Mouse (Mus musculus): ENCODE measurements around the gene Mpp3.

Mpp3 gene

DNA sequence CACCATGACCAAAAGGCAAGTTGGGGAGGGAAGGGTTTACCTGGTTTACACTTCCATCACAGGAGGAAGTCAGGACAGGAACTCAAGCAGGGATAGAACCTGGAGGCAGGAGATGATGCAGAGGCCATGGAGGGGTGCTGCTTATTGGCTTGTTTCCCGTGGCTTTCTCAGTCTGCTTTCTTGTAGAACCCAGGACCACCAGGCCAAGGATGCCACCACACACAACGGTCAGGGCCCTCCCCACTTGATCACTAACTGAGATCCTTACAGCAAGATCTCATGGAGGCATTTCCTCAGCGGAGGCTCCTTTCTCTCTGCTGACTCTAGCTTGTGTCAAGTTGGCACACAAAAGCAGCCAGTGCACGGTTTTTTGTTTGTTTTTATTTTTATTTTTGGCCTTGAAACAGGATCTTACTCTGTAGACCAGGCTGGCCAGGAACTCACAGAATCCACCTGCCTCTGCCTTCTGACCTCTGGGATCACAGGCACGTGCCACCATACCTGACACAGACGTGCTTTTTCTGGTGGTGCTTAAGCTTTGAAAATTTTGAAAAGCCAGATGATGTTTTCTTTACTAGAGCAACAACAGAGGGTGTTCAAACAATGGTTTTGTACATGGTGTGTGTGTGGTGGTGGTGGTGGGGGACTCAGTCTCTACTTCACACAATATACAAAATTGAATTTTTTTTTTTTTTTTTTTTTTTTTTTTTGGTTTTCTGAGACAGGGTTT is at the start of gene Mpp3:
Mpp3 (minus strand) TSS at position 375 of the 730 bp plus-strand sequence.
- in situ Hi-C loops (cut with MseI, MboI), result no loop called here

DNA sequence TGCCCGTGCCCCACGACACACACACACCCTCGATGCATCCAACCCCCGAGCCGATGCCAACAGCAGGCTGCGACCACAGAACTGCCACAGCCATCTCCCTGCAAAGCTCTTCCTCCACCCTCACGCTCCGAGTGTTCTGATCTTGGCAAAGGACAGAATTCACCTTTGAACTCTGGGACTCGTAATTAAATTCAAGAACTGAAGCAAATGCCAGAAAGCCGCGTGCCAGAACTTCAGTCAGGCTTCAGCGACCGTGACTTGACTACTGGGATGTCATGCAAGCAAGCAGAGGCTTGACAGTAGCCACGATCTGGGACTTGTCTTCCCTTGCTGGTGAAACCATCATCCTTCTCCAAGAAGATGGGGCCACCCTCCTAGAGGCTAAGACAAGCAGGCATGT is 45.5 kb upstream of the Mpp3 start:
- in situ Hi-C loops (cut with MseI, MboI), result no loop called here

DNA sequence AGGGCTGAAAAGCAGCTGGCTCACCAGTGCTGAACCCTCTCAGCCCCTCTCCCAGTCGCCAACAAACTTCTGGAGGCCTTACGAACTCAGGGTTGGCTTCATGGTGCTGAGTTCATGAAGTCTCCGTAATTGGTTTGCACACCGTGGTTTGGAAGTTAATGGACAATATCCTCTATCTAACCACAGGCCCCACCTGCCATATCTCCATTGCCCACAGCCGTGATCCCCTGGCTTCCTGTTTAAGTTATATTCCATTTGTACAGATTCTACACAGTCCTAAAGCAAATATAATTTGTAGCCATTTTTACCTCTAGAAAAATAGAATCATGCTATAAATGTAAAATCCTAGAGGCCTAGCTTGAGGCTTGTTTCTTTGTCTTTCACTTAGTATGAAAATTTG is 44.5 kb upstream of the Mpp3 start:
- in situ Hi-C loops (cut with MseI, MboI), result no loop called here

DNA sequence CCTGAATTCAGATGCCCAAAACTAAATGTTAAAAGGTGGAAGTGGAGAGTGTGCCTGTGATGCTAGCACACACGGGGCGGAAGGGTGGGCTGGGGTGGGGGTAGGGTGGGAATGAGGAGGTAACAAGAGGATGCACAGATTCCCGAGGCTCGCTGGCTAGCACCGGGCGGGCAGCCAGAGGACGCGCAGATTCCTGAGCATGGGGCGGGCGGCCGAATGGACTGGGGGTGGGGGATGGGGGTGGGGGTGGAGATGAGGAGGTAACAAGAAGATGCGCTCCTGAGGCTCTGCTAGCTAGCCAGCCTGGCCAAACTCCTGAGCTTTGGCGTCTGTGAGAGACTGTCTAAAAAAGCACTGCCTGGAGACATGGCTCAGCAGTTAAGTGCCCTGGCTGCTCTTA is 42.2 kb upstream of the Mpp3 start:
- in situ Hi-C loops (cut with MseI, MboI), result no loop called here

DNA sequence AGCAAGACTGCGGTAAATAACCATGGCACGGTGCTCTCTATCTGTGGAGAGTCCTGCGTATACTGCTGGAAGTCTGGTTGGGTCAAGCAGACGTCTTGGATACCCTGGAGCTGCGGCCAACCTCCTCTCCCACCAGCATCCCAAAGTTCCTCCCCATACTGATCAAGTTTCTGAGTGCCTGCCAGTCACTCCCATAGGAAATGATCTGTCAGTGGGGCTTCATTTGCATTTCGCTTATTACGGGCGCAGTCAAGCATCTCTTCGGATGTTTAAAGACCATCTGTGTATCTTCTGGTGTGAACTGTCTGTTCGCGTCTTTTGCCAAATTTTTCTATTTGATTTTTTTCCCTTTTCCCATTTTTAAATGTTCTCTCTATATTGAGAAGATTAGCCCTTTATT is 41.4 kb upstream of the Mpp3 start:
- in situ Hi-C loops (cut with MseI, MboI), result loop anchor here in 1 of 2 experiments (10.0 kb wide), 1 partner anchor 65 kb away; no protein-coding TSS in a partner anchor

DNA sequence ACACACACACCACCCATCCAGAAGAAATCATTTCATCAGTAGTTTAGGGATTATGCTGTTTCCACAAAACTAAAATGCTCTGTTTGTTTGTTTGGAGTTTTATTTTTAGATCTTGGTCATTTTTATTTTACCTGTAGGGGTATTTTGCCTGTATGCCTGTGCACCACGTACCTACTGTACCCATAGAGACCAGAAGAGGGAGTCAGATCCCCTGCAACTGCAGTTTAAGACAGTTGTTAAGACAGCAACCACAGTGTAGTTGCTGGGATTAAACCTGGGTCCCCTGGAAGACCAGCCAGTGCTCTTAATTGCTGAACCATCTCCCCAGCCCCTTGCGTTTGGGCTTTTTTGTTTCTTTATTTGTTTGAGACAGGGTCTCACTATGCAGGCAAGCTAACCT is 40.7 kb upstream of the Mpp3 start:
- in situ Hi-C loops (cut with MseI, MboI), result loop anchor here in 1 of 2 experiments (10.0 kb wide), 1 partner anchor 66 kb away; no protein-coding TSS in a partner anchor

DNA sequence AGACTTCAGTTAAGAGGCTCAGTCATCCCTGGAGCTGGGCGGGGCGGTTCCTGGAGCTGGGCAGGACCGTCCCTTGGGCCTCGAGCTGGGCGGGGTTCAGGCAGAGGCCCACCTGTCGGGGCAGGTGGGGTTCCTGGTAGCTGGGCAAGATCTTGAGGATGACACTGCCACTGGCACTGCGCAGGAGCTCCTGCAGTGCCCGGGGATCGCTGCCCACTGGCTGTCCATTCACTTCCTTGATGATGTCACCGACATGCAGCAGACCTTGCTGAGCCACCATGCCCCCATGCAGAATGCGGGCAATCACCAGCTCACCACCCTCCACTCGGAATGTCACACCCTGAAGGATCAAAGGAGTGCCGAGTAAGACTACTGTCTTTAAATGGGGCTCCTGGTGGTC is 34.8 kb upstream of the Mpp3 start:
- in situ Hi-C loops (cut with MseI, MboI), result loop anchor here (5.0 to 10.0 kb wide), 2 partner anchors 72 to 74 kb away; no protein-coding TSS in a partner anchor

DNA sequence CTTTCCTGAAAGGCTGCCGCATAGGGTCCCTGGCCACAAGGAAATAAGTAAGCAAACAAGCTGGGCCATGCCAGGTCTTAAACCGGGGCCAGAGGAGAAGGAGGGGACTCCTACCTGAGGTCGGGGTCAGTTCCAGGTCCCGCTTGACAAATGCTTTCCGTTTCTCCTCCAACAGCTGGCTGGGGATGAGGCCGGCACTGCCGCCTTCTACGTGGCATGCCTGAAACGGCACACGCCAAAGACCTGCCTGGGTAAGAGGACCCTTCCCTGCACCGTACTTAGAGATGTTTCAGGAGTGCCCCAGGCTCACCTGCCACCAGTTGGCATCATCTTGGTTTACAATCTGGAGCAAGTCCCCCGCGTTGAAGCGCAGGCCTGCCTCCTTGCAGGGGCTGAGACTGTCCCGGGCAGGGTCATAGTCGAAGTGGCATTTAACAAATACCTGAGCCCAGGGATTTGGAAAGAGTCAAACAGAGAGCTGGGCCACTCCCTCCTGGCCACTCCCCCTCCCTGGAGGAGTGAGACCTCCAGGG is 33.7 kb upstream of the Mpp3 start:
- in situ Hi-C loops (cut with MseI, MboI), result loop anchor here (5.0 to 10.0 kb wide), 2 partner anchors 73 to 75 kb away; no protein-coding TSS in a partner anchor

DNA sequence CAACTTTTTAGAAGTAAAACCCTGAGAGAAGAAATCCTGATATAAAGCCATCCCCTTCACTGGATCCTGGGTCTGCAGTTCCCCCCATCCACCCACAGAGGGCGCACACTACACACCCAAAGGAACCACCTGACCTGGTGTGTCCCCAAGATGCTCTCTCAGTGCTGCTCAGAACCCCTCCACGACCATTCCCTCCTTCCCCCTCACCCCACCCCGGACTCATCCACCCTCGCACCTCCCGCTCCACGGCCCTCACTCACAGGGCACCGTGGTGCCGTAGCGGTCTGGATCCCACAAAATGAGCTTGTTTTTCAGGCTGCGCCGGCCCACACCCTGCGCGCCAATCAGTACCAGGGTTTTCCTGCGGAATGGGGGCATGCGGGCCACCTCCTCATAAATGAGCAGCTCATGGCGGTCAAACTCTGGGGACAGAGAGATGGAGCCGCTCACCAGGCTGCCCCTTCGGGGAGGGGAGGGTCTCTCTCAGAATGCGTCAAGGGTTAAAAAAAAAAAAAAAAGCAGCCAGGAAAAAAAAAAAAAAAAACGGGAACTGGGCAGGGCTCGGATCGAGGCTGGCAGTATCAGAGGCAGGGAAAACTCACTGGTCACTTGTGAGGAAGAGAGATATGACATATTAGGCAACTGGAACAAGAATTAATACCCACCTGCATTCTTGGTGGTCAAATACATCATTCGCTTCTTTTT is 33.1 kb upstream of the Mpp3 start:
- in situ Hi-C loops (cut with MseI, MboI), result loop anchor here (5.0 to 10.0 kb wide), 2 partner anchors 73 to 76 kb away; no protein-coding TSS in a partner anchor

DNA sequence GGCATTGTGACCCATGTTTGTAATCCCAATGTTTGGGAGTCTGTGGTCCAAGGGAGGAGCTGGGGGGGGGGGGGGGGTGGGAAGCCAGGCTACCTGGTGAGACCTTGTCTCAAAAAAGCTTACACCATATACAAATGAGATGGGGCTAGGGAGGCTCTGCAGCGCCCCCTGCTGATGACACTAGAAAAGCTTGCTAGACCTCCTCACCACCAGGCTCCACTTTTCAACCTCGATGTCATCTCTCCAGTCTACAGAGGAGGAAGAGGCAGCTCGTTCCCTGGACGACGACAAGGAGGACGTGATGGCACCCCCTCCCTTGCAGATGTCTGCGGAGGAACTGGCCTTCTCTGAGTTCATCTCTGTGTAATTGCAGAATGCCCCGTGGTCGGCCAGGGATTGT is 25.6 kb upstream of the Mpp3 start:
- in situ Hi-C loops (cut with MseI, MboI), result no loop called here

DNA sequence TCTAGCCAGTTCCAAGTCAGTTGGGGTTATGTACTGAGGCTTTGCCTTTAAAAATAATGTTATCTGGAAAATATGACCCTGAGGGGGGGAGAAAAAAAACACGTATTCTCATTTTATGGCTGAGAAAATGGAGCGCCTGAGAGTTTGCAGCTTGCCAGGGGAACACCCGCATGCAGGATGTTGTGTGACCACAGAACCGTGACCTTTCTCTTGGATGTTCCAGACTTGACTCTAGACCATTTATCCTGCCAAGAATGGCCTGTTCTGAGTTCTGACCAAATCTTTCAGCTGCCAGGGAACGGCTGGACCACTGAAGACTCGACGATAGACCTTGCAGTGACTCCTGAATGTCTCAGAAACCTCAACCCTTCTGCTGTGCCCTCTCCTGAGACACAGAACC is 24.9 kb upstream of the Mpp3 start:
- in situ Hi-C loops (cut with MseI, MboI), result no loop called here

DNA sequence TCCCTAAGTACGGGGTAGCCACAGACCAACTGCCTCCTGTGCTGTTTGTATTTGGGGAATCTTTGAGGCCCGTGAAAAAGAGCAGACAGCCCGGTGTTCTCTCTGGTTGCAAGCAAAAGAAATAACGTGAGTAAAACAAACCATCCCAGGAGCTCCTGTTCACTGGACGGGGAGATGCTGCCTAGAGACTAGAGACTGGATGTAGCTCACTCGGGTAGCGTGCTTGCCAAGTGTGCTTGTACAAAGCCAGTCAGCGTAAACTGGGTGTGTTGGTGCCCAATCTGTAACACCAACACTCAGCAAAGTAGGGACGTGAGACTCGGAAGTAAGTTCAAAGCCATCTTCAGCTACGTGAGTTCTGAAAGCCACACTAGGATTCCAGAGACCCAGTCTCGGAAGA is 24.4 kb upstream of the Mpp3 start:
- in situ Hi-C loops (cut with MseI, MboI), result no loop called here

DNA sequence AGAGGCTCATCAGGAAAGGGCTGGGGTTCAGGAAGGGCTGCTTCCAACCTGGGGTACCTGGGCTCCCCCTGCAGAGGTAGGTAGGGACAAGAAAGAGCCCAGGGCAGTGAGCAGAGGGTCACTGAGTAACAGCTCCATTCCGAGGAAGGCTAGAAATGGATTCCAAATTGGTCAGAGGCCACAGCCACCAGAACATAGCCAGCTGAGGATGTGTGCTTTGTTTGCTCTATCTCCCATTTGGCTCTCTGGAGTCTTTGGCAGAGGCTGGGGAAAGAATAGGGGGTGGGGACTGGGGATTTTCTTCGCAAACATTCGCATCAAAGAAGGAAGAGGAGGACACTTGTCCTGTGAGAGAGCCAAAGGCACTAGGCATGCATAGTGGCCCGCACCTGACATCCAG is 23.7 kb upstream of the Mpp3 start:
- in situ Hi-C loops (cut with MseI, MboI), result no loop called here

DNA sequence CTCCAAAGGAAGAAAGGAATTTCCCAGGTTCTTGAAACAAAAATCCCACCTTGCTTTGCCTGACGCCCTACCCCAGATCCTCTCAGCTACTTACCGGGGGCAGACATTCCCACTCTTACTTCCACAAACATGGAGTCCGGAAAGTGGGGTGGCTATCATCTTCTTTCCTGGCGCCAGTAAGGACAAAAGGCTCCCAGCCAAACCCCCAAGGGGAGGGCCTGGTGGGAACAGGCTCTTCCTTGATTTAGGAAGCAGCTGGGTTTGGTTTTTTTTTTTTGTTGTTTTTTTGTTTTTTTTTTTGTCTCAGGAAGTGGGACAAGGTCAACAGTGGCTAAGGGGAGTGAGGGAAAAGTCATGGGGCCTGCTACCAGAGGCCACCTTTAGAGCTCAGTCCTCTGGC is 23.3 kb upstream of the Mpp3 start:
- in situ Hi-C loops (cut with MseI, MboI), result no loop called here

DNA sequence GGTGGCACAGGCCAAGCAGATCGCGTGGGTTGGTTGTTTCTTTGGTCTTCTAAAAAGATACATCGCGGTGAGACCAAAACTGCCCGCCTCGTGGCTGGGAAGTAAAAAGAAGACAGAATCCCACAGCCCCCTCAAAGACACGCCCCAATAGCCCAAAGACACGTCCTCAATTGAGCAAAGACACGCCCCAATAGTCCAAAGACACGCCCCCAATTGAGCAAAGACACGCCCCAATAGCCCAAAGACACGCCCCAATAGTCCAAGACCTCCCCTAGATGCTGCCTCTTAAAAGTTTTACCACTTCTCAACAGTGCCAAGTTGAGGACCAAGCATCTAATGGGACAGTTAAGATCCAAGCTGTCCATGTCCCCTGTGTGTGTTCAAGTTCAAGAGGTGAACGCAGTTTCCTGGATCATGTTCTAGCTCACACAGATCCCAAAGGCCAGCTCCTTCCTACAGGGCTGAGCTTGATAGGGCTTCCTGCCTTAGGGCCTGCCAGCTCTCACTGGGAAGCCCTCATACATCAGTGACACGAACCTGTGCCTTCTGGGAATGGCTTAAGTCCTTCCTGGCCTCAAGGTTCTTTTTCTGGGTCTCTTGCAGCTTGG is 21.7 kb upstream of the Mpp3 start:
- in situ Hi-C loops (cut with MseI, MboI), result no loop called here

DNA sequence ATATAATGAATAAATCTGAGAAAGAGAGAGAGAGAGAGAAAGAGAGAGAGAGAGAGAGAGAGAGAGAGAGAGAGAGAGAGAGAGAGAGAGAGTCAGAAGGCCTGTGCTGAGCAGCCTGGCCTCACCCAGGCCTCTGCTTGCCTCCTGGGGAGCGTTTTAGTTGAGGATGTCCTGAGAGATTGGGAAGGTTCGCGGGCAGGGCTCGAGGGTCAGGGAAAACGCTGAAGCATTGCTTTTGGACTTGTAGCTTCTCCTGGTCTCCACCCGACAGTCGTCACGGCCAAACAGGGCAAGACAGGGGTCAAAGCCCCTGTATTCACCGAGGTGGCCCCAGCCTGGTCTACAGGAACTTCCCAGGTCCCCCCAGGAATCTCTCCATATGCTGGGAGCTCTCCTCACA is 18.3 kb upstream of the Mpp3 start:
- in situ Hi-C loops (cut with MseI, MboI), result no loop called here

DNA sequence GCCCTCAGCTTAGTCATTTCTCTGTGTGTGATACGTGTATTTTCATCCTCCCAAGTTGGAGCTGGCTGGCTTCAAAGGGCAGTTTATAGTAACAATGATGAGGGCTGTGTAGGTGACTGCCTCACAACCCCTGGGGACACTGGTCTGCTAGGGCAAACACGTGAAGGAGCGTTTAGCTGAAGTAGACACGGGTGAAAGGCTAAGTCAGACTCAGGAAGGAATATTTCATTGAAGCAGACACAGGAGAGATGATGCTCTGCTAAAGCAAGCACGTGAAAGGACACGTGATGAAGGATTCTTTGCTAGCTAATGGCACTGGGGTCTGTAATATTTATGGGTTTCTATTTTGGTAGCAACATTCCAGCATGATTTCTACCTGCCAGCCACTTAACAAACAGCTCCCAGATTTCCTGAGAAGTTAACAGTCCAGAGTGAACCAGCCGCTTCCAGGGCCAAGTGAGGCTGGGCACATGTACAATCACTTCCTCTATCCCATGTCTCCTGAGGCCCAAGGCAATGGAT is 16.5 kb upstream of the Mpp3 start:
- in situ Hi-C loops (cut with MseI, MboI), result no loop called here

DNA sequence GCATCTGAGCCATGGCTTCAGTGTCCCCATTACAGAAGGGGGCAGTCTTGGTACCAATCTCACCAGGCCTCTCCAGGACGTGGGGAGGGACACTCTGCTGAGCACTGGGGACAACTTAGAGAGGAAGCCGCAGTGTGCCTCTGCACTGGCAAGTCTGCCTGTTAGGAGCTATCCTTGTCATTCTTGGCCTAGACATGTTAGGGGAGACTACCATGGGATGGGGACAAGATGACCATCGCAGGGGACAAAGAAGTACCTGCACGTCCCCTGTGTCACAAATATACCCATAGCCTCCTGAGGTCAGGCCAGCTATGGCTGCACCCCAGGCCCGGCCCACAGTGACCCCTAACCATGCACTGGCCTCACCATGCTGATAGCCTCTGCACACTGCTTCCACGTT is 15.1 kb upstream of the Mpp3 start:
- in situ Hi-C loops (cut with MseI, MboI), result no loop called here

DNA sequence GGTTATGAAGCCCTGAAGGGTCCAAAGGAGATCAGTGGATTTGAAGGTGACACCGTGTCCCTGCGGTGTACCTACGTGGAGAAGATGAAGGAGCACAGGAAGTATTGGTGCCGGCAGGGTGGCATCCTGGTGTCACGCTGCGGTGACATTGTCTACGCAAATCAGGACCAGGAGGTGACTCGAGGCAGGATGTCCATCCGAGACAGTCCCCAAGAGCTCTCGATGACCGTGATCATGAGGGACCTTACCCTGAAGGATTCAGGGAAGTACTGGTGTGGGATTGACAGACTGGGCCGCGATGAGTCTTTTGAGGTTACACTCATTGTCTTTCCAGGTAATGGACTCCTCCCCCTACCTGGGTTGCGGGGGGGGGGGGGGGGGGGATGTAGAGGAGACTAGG is 14.7 kb upstream of the Mpp3 start:
- in situ Hi-C loops (cut with MseI, MboI), result no loop called here

DNA sequence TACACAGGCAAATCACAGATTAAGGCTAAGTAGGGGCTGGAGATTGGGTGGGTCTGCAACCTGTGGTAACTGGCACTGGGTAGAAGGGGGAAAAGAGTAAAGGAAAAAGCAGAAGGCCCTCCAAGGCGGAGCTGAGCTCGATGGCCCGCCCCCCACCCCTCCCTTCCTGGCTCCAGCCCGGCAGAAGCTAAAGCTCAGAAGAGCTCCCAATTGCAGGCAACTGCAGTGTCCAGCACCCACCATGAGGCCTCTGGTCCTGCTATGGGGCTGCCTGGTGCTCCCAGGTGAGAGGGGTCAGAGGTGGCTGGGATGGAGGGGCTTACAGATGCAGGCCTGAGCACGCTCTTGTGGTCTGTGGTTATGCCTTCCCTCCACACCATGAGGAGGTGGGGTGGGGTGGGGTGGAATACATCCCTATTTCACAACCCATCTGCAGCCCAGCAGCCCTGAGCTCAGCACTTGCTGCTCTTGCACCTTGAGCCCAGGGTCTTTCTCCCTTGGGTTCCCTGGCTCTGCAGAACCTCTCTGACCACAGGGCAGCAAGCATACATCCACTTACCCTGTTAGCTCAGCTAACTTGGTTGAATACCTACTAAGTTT is 13.2 kb upstream of the Mpp3 start, which contains the start of gene Cd300lg:
Cd300lg (plus strand) TSS at position 160 of the 600 bp plus-strand sequence.
- in situ Hi-C loops (cut with MseI, MboI), result no loop called here

DNA sequence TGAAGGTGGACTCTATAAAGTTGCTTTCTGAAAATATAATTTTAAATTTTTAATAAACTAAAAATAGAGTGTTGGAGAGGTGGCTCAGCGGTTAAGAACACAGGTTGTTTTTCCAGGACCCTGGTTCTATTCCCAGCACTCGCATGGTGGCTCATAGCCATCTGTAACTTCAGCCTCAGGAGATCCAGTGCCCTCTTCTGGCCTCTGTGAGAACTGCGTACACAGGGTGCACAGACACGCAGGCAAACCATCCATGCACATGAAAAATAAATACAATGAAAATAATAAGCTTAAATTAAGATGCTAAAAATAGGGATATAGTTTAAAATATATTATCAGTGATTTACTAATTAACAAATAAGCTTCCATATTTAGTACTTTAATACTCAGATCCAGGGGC is 12.4 kb upstream of the Mpp3 start:
- in situ Hi-C loops (cut with MseI, MboI), result no loop called here

DNA sequence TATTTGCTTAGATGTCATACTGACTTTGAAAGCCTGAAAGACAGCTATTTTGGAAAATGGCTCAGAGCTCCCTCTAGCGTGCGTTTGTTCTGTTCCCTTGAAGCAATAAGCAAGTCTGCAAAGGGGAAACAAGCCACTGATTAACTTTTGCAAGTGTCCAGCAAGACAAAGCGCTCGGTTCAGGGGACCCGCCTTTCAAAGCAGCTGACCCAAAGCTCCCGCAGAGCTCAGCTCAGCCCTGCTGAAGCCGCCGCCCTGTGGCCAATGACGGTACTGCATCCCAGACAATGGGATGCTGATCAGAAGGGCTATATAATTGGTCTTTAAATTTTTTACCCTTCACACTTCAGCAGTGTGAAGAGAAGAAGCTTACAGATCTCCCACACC is 11.9 kb upstream of the Mpp3 start:
- in situ Hi-C loops (cut with MseI, MboI), result no loop called here

All from mouse trophoblast stem cell (cell line).